Mouse (Mus musculus) gastrocnemius, postnatal 10 days (tissue): ENCODE data around the gene Pln. TPM values are rescaled to one million over a fixed set of nuclear protein-coding genes. Genes with fewer than 3 reads are reported as not detected.

Experiments
- DNase-seq: peaks from one replicate; pipeline ENCODE4 v3.0.0; 2021; ENCODE audit warnings: mixed read lengths
- long read RNA-seq, 2 experiments: library from polyadenylated mRNA; stranded (forward); transcript quantifications; one replicate each; pipeline ENCODE4 v2.0.0; 2021
- total RNA-seq, 2 experiments: library from RNA; stranded (reverse); gene quantifications; 2 replicates each; pipeline ENCODE4 v1.2.3; 2021

The Pln gene
- 1 to 10 TPM in 1 of 2 experiments, under 1 TPM in 1; 0.94 to 1.5 TPM for total RNA-seq
- long read RNA-seq, experiment 1: 0 reads
- long read RNA-seq, experiment 2: 0 reads

GRCm38 (mm10) chr10:53337162-53337923 is at the start of gene Pln:
Pln (plus strand) TSS chr10:53337667.
- DNase-seq: no peak

GRCm38 (mm10) chr10:53305867-53306266 is 31.6 kb upstream of the Pln start:
- no peak for DNase-seq

DNA sequence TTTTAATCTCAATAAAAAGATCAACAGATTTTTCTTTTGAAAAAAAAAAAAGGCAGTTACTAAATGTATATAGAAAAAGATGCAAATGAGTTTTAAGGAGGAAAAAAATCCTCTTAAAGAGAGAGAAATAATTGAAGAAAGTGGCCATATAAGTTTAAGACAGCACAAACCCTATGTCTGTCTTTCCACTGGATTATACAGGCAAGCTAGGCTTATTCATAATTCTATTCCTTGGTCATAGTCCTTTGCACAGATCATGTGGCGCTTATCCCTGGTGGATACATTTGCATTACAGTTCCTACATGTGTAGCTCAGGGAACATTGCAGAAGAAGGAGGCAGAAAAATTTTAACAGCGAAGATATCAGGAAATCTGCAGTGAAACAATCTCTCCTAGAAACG is 30.8 kb upstream of the Pln start:
- DNase-seq: no peak

- no peak for DNase-seq
Measured at GRCm38 (mm10) chr10:53323367-53323766, 14.1 kb upstream of the Pln start.

- DNase-seq: no peak
Measured at GRCm38 (mm10) chr10:53324663-53325062, 12.8 kb upstream of the Pln start.

- no peak for DNase-seq
Measured at GRCm38 (mm10) chr10:53326367-53326766, 11.1 kb upstream of the Pln start.

- no peak for DNase-seq
Measured at GRCm38 (mm10) chr10:53329257-53329656, 8.2 kb upstream of the Pln start.

DNA sequence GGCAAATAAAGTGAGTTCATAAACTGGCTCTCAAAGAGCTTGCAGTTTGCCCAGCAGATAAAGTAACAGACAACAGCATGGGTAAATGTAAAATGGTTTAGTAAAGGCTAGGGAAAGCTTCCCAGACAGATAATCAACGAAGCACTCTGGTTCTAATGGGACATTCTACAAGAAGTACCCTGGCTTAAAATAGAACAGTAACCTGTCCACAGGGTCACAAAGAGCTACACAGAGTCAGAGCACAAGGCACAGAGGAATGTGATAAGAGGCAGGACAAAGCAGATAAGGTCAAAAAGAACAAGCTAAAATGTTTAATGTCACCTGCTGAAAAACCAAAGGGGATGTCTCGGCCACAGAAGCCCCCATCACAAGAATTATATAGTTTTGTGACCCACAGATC is 4.7 kb upstream of the Pln start:
- DNase-seq: no peak

- no peak for DNase-seq
Measured at GRCm38 (mm10) chr10:53335266-53335665, 2.2 kb upstream of the Pln start.

DNA sequence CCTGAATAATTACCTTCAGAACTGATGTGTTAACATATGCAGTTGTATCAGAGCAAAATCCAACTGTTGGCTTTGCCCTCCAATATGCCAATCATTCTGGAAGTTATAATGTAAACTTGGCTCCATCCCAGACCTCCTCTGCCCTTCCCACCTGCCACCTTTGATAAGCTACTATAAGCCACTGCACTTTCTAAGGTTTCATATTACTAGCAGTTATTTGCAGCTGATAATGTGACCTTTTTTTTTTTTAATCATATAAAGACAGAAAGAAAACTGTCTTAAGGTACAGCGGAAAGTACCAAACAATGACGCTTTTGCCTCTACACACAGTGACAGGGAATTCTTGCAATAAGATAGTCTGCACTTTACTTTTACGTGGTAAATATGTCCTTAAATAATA is 1.5 kb upstream of the Pln start:
- no peak for DNase-seq

DNA sequence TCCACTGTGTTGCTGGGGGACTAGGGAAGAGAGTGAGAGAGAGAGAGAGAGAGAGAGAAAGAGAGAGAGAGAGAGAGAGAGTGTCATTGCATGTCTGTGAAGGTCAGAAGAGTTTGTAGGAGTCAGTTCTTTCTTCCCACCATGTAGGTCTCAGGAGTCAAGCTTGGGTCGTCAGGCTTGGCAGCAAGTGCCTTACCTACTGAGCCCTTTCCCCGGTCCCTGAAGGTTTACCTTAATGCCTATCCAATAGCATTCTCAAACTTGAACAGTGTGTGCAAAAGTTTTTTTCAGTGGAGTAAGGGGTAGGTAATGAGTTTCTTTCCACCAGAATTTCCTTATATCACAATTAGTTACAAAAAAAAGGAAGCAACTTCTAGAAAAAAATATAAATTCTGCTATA is 1.6 kb downstream of the Pln start:
- no peak for DNase-seq

DNA sequence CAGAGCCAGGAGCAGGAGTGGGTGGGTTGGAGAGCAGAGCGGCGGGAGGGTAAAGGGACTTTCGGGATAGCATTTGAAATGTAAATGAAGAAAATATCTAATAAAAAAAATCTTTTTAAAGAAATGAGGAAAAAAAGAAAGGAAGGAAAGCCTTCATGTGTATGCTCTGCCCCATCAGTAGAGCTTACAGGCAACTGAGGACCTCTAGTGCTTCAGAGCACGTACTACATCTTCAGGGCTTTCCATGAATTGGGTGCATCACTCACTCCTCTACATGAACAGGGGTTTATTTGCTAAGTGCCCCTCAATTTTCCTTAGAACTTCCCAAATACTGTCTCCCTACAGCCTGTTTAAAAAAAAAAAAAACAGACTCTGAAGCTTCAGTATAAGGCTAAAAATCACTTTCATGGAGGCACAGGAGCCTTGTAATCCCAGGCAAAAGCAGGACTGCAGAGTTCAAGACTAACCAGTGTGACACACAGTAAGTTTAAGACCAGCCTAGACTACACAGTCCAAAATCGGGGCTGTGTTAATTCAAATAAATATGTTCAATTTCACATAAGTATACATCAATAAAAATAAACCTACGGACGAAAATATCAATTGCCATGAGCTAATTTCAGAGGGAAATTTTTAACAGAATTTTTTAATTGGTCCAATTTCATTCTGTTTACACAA is 4.0 kb downstream of the Pln start:
- no peak for DNase-seq

- DNase-seq: no peak
Measured at GRCm38 (mm10) chr10:53342166-53342728, 4.8 kb downstream of the Pln start.

GRCm38 (mm10) chr10:53343384-53343783 is 5.9 kb downstream of the Pln start:
- DNase-seq: no peak

GRCm38 (mm10) chr10:53343865-53344264 is 6.4 kb downstream of the Pln start:
- DNase-seq: no peak

GRCm38 (mm10) chr10:53345508-53345907 is 8.0 kb downstream of the Pln start:
- DNase-seq: no peak

DNA sequence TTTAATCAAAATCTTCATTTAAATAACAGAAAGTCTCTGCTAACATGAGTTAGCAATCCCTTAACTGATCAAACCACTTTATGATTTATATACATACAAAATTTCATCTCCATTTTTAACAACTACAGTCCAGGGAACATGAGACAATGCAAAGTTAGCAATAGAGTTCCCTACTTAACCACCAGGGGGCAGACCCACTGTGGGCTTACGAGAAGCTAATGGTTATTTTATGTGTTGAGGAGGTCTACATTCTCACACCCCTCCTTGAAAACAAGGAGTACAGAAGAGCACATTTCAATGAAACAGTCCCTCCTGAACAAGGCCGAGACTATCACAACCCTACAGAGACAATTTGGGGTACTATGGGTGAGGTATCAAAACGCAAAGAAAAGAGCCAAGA is 9.0 kb downstream of the Pln start:
- DNase-seq: peak; percentile 47

DNA sequence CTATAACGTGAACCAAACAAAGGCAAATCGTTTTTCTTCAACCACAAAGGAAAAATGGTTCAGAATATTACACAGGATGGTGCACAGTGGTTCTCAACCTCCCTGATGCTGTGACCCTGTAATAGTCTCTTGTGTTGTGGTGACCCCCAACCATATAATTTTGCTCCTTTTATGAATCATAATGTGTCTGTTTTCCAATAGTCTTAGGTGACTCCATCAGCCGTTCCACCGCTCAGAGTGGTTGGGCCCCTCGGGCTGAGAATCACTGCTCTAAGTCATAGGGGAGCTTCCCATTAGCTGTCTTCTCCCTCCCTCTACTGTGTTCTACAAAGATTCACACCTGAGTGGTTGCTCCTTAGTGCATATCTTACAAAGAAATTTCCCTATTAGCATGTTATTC is 9.4 kb downstream of the Pln start:
- DNase-seq: no peak

DNA sequence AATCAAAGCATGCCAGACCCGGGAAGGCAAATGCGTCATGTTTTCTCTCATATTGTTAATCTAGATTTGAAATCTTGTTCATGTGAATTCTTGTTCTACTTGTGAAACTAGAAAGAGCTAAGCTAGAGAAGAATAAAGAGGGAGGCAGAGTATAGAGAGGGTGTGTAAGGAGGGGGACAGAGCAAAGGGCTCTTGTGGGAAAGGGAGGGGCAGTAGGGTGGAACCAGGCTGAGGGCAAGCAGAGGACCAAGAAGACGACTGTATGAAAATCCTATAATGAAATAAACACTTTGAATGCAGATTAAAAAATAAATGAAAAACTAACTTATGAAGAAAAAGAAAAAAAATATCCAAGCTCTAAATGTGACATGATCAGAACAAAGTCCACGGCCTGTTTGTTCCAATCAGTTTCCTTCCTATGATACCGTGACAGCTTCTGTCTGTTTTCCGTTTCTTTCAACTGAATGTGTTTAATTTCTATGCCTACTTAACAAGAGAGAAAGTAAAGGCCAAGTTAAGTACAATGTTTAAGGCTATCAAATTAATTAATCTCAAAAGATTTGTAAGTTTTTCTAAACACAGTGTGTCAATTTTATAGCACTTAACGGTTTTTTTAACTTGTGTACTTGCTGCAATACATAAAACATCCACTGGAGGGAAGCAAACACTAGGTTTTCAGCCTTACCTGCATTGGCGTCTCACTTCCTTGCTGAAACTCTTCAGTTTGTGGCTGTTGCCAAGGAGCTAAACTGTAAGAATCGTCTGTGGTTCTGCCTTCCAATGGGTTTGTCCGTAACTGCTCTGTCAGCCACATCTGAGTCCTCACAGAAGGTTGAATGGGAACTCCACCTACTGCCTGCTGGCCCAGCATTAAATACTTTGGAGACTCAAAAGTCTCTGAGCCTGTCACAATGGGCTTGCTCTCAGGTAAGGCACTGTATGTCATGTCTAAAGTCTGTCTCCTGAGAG is 10.6 kb downstream of the Pln start:
- peak; percentile 21 for DNase-seq

GRCm38 (mm10) chr10:53349254-53349653 is 11.8 kb downstream of the Pln start:
- no peak for DNase-seq

DNA sequence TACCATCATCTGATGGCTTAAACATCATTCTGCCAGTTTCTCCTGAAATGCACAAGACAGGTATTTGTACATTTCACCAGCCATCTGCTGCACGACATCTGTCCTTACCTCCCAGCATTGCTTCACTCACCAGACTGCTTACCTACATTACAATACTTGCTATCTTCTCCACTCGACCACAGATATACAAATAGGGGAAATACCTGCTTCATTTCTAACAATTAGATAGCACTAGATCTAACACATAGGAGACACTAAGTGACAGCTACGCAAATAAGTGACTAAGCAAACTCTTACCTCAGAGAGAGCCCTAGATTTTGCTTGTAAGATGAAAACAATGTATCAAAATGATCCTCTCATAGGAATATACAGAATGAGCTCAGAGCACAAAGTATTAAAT is 16.2 kb downstream of the Pln start:
- DNase-seq: no peak

- no peak for DNase-seq
Measured at GRCm38 (mm10) chr10:53359016-53359415, 21.5 kb downstream of the Pln start.
